Mouse (Mus musculus): ENCODE results near the gene Ulk4.

Gene Ulk4

GRCm38 (mm10) chr9:121299976-121300570, 23.1 kb upstream of the Ulk4 start:
- 59% methylated on average over 19 of the region's 19 CpGs for WGBS

- 55% methylated on average over 9 of the region's 9 CpGs for WGBS
These were observed 22.3 kb upstream of the Ulk4 start for GRCm38 (mm10) chr9:121299223-121299755.

GRCm38 (mm10) chr9:121298411-121299091, 21.6 kb upstream of the Ulk4 start:
- 16% methylated on average over 15 of the region's 15 CpGs for WGBS

- 3% methylated on average over 7 of the region's 7 CpGs for WGBS
These were observed 21.0 kb upstream of the Ulk4 start for GRCm38 (mm10) chr9:121298065-121298398.

- 1% methylated on average over 98 of the region's 116 CpGs for WGBS
These were observed 20.4 kb upstream of the Ulk4 start, which contains the start of gene Trak1 for GRCm38 (mm10) chr9:121297171-121298064. TSS of gene Trak1 (plus strand) at chr9:121297502.

GRCm38 (mm10) chr9:121295221-121295620, 18.2 kb upstream of the Ulk4 start:
- 84% methylated on average over 7 of the region's 7 CpGs for WGBS

GRCm38 (mm10) chr9:121293187-121293586, 16.2 kb upstream of the Ulk4 start:
- WGBS, result 89% methylated on average over 7 of the region's 7 CpGs

- WGBS, result 76% methylated on average over 2 of the region's 2 CpGs
These were observed 14.3 kb upstream of the Ulk4 start for GRCm38 (mm10) chr9:121291275-121291674.

GRCm38 (mm10) chr9:121286325-121286901, 9.4 kb upstream of the Ulk4 start:
- WGBS, result 82% methylated on average over 3 of the region's 3 CpGs

- WGBS, result 13% methylated on average over 29 of the region's 29 CpGs
These were observed 8.6 kb upstream of the Ulk4 start for GRCm38 (mm10) chr9:121285341-121286324.

- 82% methylated on average over 3 of the region's 3 CpGs for WGBS
These were observed 7.4 kb upstream of the Ulk4 start for GRCm38 (mm10) chr9:121284422-121284821.

GRCm38 (mm10) chr9:121283620-121284185, 6.7 kb upstream of the Ulk4 start:
- 98% methylated on average over 6 of the region's 6 CpGs for WGBS

GRCm38 (mm10) chr9:121281891-121282290, 4.9 kb upstream of the Ulk4 start:
- WGBS, result 83% methylated on average over 6 of the region's 6 CpGs

GRCm38 (mm10) chr9:121279216-121279615, 2.2 kb upstream of the Ulk4 start:
- 77% methylated on average over 5 of the region's 5 CpGs for WGBS

- 12% methylated on average over 15 of the region's 15 CpGs for WGBS
These were observed 266 bp downstream of the Ulk4 start for GRCm38 (mm10) chr9:121276745-121277117.

- WGBS, result 75% methylated on average over 4 of the region's 4 CpGs
These were observed 5.4 kb downstream of the Ulk4 start for GRCm38 (mm10) chr9:121271561-121271960.

- 95% methylated on average over 1 of the region's 1 CpGs for WGBS
These were observed 5.8 kb downstream of the Ulk4 start for GRCm38 (mm10) chr9:121271149-121271548.

- WGBS, result 80% methylated on average over 10 of the region's 10 CpGs
These were observed 11.7 kb downstream of the Ulk4 start for GRCm38 (mm10) chr9:121265307-121265706.

GRCm38 (mm10) chr9:121257106-121257505, 19.9 kb downstream of the Ulk4 start:
- 89% methylated on average over 9 of the region's 9 CpGs for WGBS

GRCm38 (mm10) chr9:121254761-121255160, 22.2 kb downstream of the Ulk4 start:
- 96% methylated on average over 13 of the region's 13 CpGs for WGBS

Measured in cerebral cortex, adult 2 months (tissue).